Mouse (Mus musculus) cerebellum, adult 2 months (tissue): ENCODE results near the gene Erich6b. TPM values are rescaled to one million over a fixed set of nuclear protein-coding genes. Genes with fewer than 3 reads are reported as not detected.

Source experiments
- DNase-seq, 2 experiments: peaks; one replicate each; pipeline ENCODE4 v3.0.0; 2021
- H3K27ac ChIP-seq: fragments of 200-500 bp; 2 replicates; pipeline ENCODE4 v1.5.1; 2012; ENCODE audit warnings: low read length, control low read depth, inconsistent platforms; ENCODE audit not compliant: insufficient read depth
- H3K27me3 ChIP-seq: fragments of 200-500 bp; 2 replicates; pipeline ENCODE4 v1.6.1; 2012; ENCODE audit warnings: inconsistent platforms, mild to moderate bottlenecking, low read length, moderate library complexity; ENCODE audit not compliant: control insufficient read depth, insufficient read depth
- H3K4me1 ChIP-seq: fragments of 200-500 bp; 2 replicates; pipeline ENCODE4 v1.6.1; 2011; ENCODE audit warnings: low read length; ENCODE audit not compliant: control insufficient read depth, insufficient read depth
- H3K4me3 ChIP-seq: fragments of 200-500 bp; replicated peaks from 2 replicates; pipeline ENCODE3; 2011; ENCODE audit warnings: mild to moderate bottlenecking, low read depth, low read length, control low read depth; ENCODE audit not compliant: insufficient read depth
- CTCF ChIP-seq: fragments of 200-500 bp; IDR thresholded peaks from 2 replicates; pipeline ENCODE4 v1.5.1; 2011; ENCODE audit warnings: low read depth, mild to moderate bottlenecking, control low read depth, low read length, moderate library complexity, borderline replicate concordance; ENCODE audit not compliant: insufficient read depth
- POLR2A ChIP-seq: fragments of 200-500 bp; IDR thresholded peaks from 2 replicates; pipeline ENCODE4 v1.6.1; 2011; ENCODE audit warnings: low read length, control low read depth, borderline replicate concordance; ENCODE audit not compliant: insufficient read depth
- WGBS: fragments of 180-500 bp; shearing (Covaris S2); methylation state at CpG from one replicate; pipeline ENCODE4 v1.1.7; 2018; 5-methylcytosine and 5-hydroxymethylcytosine counted together
- polyA plus RNA-seq: library from polyadenylated mRNA; depleted of rRNA; stranded (reverse); fragments of >200 nt; gene quantifications from 2 replicates; pipeline ENCODE4 v1.2.3, GENCODE M21; 2012; rRNA removed

Gene Erich6b
- polyA plus RNA-seq, 1 experiment, result not detected

DNA sequence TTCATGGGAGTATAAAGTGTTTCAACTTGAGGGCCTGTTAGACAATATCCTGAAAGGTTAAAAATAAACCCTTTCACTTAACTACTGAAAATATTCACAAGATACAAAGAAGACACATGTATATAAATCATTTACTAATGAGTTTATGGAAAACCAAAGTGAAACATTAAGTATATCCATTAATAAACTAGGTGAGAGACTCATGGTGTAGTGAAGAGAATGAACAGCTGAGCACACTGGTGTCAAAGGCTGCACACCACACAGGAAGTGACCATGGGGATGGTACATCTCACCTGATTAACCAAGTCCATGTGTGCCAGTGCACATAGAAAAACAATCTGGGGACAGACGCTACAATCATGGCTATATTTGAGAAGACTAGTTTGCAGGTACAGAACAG, 66.9 kb downstream of the Erich6b start:
- no peaks in the 10 kb centered on the region for H3K27me3 ChIP-seq
- no peak for DNase-seq
- no peaks in the 10 kb centered on the region for H3K4me1 ChIP-seq
- TF ChIP-seq POLR2A, result no peak
- no peak for TF ChIP-seq CTCF
- WGBS, result 94% methylated on average over 1 of the region's 1 CpGs
- no peak overlapping the region for H3K4me3 ChIP-seq
- H3K27ac ChIP-seq, result no peak overlapping the region

DNA sequence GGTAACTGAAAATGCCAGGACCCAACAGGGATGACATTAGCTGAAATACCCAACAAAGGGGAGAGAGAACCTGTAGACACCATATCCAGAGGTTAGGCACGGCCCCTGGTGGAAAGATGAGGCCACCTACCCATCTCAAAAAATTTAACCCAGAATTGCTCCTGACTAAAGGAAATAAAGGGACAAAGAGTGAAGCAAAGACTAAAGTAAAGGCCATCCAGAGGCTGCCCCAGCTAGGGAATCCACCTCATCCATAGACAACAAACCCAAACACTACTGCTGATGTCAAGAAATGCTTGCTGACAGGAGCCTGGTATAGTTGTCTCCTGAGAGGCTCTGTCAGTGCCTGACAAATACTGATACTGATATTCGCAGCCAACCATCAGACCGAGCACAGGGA, 69.7 kb downstream of the Erich6b start:
- TF ChIP-seq CTCF, result no peak
- TF ChIP-seq POLR2A, result no peak
- no peaks in the 10 kb centered on the region for H3K27me3 ChIP-seq
- no peak overlapping the region for H3K27ac ChIP-seq
- H3K4me1 ChIP-seq, result no peaks in the 10 kb centered on the region
- H3K4me3 ChIP-seq, result no peak overlapping the region
- 94% methylated on average over 3 of the region's 3 CpGs for WGBS
- DNase-seq, result no peak

DNA sequence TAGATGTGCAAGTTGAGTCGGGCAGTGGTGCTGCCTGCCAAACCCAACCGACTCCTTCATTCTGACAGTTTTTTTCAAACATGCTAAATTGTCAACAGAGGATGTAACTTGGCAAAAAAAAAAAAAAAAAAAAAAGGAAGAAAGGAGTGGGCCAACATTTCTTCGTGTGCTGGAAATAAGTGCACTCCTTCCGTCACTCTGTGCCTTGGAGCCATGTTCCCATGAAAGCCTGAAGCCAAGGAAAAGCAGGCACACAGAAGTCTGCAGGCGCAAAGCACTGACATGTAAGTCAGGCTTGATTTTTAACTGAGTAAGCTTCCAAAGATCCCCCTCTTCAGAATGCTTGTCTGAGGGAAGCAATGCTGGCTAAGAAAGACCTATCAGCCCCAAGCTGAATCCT, 70.6 kb downstream of the Erich6b start:
- TF ChIP-seq POLR2A (no peak), CTCF (no peak)
- H3K27me3 ChIP-seq, result no peaks in the 10 kb centered on the region
- H3K4me3 ChIP-seq, result no peak overlapping the region
- H3K27ac ChIP-seq, result no peak overlapping the region
- DNase-seq, result no peak
- WGBS, result 76% methylated on average over 5 of the region's 5 CpGs
- no peaks in the 10 kb centered on the region for H3K4me1 ChIP-seq

DNA sequence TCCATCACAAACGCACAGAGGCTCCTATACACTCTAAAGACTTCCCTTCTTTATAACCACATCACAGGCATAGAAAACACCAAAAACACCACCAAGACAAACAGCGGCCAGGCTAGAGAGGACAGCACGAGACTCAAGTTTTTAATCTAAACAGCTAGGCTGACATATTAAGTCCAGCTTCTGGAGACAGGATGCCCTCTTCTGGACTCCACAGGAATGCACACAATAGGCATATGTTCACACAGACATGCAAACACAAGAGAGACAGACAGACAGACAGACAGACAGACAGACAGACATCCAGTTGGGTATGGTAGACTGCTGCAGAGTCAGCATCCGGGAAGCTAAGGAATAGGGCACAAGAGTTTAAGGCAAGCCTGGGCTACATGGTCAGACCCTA, 71.6 kb downstream of the Erich6b start:
- DNase-seq, result no peak
- no peak overlapping the region for H3K4me3 ChIP-seq
- WGBS, result 76% methylated on average over 4 of the region's 4 CpGs

DNA sequence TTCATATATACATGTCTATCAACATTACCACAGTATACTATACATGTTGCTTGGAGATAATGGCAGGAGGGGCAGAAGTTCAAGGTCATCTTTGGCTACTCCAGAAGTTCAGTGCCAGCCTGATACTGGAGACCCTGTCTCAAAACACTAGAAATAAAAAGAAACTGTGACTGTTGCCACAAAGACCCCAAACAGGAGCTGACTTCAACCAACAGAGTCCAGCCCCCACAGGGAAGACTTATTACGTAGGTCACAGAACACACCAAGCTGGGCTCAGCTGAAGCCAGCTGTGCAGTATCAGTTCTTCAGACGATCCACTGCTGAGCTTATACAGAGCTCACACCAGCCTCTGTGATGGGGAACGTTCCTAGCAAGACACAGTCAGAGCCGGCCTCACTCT, 74.4 kb downstream of the Erich6b start:
- no peak for TF ChIP-seq POLR2A
- no peak for TF ChIP-seq CTCF
- H3K4me3 ChIP-seq, result no peak overlapping the region
- 92% methylated on average over 4 of the region's 4 CpGs for WGBS
- H3K4me1 ChIP-seq, result no peaks in the 10 kb centered on the region
- DNase-seq, result no peak
- no peaks in the 10 kb centered on the region for H3K27me3 ChIP-seq
- no peak overlapping the region for H3K27ac ChIP-seq

More for the DNA sequence above, 71.6 kb downstream of the Erich6b start:
- Histone ChIP-seq H3K4me1 (no peaks in the 10 kb centered on the region), H3K27me3 (no peaks in the 10 kb centered on the region), H3K27ac (no peak overlapping the region)
- no peak for TF ChIP-seq POLR2A
- 0 out of 2 replicates have a peak, but pooled peaks have one; percentile 1 for TF ChIP-seq CTCF

Other genes starting within 250 kb of the Erich6b start
- 5.4 and 5.8 TPM in 2 replicates for gene Siah3, start 186.3 kb upstream of the Erich6b start, polyA plus RNA-seq
- not detected in 2 replicates for gene Spert, start 49.1 kb upstream of the Erich6b start, polyA plus RNA-seq
- 27.7 and 28.2 TPM in 2 replicates for gene Cog3, start 112.3 kb downstream of the Erich6b start, polyA plus RNA-seq
- gene Slc25a30, start 144.8 kb downstream of the Erich6b start, polyA plus RNA-seq, result 9.9 and 12.2 TPM in 2 replicates
- 698 and 753 TPM in 2 replicates for gene Tpt1, start 202.8 kb downstream of the Erich6b start, polyA plus RNA-seq